Mouse (Mus musculus) mature B cell (primary cell): ENCODE results near the gene H2-T22.

Source experiments
- in situ Hi-C: fragments of 300-500 bp; cut with MboI; formaldehyde crosslinking; loops from 2 replicates; pipeline ENCODE4 v1.14.3; 2019

Gene H2-T22

DNA sequence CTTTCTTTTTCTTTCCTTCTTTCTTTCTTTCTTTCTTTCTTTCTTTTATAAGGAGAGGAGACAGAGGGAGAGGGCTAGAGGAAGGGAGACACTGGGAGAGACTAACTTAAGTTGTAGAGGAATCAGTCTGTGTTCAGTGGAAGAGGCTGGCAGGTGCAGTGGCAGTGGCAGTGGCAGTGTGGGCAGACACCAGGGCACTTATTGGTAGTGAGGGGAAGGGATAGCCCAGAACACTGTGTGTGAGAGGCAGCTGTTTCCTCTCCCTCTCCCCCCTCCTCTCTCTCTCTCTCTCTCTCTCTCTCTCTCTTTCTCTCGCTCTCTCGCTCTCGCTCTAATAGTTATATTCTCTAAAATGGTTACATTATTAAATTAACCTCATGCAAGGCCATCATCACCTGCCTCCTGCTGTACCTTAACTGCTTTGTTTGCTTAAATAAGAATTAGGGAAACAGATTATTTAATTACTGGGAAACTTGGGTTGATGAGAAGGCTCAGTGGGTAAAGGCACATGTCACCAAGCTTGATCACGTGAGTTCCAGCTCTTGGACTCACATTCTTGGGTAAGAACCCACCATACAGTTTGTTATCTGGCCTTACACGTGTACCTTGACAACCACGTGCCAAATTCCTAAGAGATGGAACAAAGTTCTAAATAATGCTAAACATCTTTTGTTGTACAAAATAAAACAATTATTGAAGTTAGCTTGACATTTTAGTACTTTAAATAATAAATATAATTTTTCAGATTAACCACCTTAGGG is 43.8 kb downstream of the H2-T22 start:
- in situ Hi-C loops = loop anchor here (10.0 kb wide), 2 partner anchors 46 to 164 kb away; partner anchors contain the start of genes Gm6034, H2-T22 and Tubb5

DNA sequence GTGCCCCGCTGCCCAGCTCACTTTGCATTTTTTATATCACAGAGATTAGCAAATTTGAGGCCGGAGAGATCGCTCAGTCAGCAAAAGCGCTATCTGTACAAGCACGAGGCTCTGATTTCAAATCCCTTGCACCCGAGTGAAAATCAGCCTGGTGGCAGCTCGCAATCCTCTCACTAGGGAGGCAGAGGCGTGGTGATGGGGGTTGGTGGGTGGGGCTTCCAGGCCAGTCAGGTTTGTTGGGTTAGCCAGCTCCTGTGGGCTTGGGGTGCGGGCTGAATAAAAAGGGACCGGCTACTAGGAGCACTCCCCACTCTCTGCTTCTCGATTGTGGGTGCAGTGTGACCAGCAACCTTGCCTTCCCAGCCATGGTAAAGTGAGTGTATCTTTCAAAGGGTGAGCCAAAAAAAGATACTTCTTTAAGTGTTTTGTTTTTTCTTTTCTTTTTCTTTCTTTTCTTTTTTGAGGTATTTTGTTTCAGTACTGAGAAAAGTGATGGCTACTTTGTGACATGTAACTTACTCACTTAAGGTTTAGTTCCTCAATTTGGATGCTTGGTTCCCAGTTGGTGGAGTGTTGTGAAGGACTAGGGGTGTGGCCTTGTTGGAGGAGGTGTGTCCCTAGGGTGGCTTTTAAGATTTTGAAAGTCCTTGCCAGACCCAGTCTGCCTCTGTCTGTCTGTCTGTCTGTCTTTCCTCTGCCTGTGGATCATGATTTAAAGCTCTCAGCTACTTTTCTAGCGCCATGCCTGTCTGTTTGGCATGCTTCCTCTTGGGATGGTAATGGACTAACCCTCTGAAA is 44.6 kb downstream of the H2-T22 start:
- in situ Hi-C loops = loop anchor here (10.0 kb wide), 2 partner anchors 47 to 163 kb away; partner anchors contain the start of genes Gm6034, H2-T22 and Tubb5

DNA sequence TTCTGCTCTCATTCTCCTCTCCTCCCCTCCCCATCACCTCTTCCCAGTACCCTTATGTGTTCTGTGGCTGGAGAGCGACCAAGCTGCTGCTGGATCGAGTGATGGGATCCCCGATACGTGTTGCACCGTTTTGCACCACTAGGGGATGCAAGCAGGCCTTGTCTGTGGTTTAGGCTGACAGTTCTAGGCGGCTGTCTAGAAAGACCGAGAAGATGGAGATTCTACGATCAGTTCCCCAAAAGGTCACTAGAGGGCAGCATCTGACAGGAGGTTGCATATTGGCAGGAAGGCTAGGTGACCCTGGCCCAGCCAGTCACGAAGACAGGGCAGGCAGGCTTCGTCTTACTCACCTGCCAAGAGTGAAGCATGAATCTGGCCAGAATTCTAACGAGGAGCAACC is 45.6 kb downstream of the H2-T22 start:
- in situ Hi-C loops = loop anchor here (10.0 kb wide), 2 partner anchors 48 to 162 kb away; partner anchors contain the start of genes Gm6034, H2-T22 and Tubb5

DNA sequence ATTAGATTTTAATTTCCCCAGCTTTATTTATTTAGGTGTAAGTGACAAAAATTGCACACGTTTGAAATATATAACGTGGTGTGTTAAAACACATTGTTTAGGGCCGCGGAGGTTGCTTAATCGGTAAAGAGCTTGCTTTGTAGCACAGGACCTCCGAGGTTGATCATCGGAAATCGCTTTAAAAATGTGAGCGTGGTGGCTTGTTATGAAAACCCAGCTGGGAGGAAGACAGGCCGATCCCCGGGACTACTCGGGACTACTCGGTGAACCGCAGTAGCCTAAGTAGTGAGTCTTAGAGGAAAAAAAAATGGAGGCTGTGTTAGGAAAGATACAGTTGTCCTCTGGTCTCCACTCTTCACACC is 47.7 kb downstream of the H2-T22 start:
- in situ Hi-C loops = loop anchor here (10.0 kb wide), 2 partner anchors 50 to 160 kb away; partner anchors contain the start of genes Gm6034, H2-T22 and Tubb5

DNA sequence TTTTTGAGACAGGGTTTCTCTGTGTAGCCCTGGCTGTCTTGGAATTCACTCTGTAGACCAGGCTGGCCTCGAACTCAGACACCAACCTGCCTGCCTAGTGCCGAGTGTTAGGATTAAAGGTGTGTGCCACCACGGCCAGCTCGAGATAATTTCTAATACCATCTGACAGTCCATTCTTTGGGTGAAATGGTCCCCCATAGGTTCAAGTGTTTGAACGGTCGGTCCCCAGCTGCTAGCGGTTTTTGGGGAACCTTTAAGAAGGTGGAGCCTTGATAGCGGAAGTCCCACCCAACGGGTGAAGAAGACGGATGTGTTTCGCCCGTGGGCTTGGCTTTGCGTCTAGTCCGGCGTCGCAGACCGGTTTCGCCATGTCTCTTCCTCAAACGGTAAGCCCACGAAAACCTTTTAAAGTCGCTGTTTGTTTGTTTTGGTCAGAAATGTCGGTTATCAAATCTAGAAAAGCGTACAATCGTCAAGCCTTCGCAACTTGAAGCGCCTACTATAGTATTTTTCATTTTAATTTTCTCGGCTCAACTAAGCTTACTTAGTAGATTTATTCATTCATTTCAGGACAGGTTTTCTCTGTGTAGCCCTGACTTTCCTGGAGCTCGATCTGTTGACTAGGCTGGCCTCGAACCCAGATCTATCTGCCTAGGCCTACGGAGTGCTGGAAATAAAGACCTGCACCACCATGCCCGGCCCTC is 48.2 kb downstream of the H2-T22 start:
- in situ Hi-C loops = loop anchor here (10.0 kb wide), 2 partner anchors 50 to 160 kb away; partner anchors contain the start of genes Gm6034, H2-T22 and Tubb5

DNA sequence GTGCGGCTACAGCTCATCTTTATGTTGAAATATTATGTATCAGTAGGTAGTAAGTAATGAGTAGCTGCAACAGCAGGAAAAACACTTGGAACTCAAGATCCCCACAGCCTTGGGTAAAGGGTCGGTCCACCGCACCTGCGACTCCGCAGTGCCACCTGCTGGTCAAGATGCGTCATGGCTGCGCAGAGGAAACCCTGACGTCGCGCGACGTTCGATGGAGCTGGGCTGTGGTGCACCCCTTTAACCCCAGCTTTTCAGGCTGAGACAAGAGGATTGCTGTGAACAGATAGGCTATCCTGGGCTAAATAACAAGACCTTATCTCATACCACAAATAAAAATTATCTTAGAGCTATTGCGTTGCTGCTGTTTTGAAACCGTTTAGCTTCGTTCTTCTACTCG is 48.9 kb downstream of the H2-T22 start:
- in situ Hi-C loops = loop anchor here (10.0 kb wide), 2 partner anchors 51 to 159 kb away; partner anchors contain the start of genes Gm6034, H2-T22 and Tubb5

DNA sequence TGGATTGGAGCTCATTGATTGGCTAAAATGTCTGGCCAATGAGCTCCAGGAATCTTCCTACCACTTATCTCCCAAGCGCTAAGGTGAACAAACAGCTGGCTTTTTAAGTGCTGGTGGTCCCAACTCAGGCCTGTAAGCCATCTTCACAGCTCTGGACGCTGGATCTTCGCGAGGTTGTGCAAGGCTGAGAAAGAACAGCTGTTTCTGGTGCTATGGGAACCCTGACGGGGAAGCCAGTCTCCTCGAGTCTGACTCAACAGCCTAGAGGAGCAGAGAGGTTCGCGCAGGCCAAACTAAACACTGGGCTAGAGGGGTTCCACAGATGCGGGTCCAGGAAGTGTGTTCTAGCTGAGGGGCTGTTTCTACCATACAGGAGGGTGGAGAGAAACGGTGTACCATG is 50.8 kb downstream of the H2-T22 start:
- in situ Hi-C loops = loop anchor here (10.0 kb wide), 2 partner anchors 53 to 157 kb away; partner anchors contain the start of genes Gm6034, H2-T22 and Tubb5
